Mouse (Mus musculus) spleen, postnatal 10 days (tissue): ENCODE data around the gene Sorcs1.
A peak's percentile ranks its signal among the peaks of the same experiment; 100 is the strongest.

Experiments used
- DNase-seq, 2 experiments: peaks; one replicate each; pipeline ENCODE4 v3.0.0; 2021 to 2022; ENCODE audit warnings: low spot score in 2 of 2

Sorcs1 gene

DNA sequence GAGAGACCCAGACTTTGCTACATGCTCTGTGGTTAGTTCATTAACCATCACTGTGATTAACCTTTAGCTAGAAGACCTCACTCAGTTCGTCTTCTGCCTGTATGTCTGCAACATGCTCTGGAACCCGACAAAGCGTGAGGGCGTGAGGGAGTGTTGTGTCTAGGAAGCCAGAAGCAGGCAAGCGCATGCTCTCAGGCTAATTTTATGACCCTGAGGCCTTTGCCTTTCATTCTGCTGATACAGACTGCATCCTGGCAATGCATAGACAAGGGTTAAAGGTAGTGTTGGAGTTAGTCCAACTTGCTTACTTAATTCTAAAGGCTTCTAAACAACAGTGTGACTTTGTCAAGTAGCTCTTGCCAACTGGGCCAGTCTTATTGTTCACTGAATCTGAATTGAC, 458.0 kb downstream of the Sorcs1 start:
- no peak for DNase-seq

- no peak for DNase-seq
These were observed 463.8 kb downstream of the Sorcs1 start for GRCm38 (mm10) chr19:50214466-50215228.

- no peak for DNase-seq
These were observed 468.0 kb downstream of the Sorcs1 start for GRCm38 (mm10) chr19:50210456-50210855.

GRCm38 (mm10) chr19:50204341-50204740, 474.1 kb downstream of the Sorcs1 start:
- no peak for DNase-seq

DNA sequence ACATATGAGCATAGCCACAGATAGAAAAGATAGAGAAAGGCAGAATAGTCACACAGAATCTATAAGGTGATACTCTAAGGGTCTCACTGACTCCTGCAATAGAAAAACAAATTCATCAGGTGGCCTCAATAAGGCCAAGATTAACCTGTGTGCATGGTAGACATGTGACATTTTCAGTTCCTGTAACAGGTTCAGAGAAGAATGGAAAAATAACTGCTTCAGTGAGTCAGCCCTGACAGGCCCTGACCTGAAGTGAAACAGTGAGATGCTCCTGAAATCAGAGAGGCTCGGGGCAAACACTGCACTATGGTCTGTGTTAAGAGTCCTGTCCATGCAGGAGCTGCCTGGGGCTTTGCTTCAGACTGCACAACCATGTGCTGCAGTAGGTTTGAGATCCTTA, 481.9 kb downstream of the Sorcs1 start:
- no peak for DNase-seq

GRCm38 (mm10) chr19:50185769-50186715, 492.4 kb downstream of the Sorcs1 start:
- DNase-seq, result no peak

DNA sequence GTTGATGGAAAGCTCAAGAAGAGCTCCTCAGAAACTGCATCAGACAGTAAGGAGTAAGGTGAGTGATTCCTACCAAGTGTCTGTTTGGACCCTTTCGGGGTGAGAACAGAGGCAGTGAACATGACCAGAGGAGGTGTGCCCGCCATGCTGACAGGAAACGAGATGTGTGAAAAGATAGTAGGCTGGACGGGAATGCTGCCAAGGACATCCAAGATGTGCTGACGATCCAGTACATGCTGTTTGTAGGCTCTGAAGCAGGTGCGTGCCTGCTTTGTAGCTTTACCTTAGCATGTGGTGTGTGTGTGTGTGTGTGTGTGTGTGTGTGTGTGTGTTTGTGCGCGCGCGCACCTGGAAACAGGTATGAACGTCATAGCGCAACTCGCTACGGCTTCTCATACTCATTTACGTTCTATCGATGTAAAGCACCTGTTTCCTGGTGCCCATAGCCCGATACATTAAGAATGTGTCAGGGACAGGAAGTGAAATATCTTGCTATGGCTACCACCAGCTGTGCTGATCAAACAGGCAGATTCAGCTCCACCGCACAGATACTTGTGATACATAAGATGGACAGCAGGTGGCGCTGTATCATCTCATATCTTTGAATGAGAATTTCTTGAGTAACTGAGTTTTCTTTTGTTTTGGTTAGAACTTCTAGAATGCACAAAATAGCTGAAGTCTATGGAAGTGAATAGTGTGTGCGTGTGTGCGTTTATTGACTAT, 493.4 kb downstream of the Sorcs1 start:
- DNase-seq, result peak; percentile 4 to 32

DNA sequence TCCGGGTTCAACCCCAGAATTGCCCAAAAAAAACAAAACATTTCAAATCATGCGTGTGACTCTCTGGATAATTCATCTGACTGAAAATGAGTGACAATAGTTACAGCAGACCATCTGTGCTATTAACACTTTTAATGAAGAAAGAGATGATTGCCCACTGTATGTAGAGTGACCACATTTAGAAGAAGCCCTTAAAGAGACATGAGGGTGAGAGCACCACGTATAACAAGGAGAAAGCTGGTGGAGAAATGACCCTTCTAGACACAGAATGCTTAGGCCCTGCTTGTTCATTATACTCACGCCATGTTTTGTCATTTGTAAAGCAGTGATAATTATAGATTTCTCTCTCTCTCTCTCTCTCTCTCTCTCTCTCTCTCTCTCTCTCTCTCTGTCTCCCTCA, 499.6 kb downstream of the Sorcs1 start:
- no peak for DNase-seq

DNA sequence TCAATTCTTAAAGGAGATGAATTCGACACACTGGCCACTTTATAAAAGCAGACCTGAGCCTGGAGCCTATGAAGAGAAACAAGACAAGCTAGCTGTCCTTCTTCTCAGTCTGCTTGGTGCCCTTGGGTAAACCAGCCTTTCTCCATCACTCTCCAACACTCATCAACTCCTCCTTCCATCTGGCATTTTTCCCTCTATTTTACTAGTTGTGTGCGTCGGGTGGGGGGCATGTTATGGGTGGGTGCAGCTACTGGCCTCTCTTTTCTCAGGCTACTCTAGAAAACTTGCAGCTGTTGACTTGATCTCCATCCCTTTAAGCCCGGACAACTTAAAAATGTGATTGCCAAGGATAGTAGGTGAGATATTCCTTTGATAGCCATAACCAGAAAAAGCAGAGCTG, 500.3 kb downstream of the Sorcs1 start:
- DNase-seq, result no peak

DNA sequence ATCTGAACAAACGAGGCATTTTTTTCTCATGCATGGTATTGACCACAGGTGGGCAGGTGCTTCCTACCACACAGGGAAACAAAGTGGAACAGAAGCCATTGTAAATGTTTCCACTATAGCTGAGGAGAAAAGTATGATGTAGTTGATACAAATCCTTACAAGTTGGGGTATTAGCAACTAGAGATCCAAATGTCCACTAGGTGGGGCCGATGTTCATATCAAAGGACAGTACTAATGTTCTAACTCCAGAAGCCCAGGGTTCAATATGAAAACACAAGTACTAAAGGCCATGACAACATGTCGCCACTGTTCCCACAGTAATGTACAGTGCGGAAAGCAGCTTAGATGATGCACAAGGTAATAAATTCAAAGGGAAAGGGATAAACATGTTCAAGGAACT, 506.6 kb downstream of the Sorcs1 start:
- no peak for DNase-seq

DNA sequence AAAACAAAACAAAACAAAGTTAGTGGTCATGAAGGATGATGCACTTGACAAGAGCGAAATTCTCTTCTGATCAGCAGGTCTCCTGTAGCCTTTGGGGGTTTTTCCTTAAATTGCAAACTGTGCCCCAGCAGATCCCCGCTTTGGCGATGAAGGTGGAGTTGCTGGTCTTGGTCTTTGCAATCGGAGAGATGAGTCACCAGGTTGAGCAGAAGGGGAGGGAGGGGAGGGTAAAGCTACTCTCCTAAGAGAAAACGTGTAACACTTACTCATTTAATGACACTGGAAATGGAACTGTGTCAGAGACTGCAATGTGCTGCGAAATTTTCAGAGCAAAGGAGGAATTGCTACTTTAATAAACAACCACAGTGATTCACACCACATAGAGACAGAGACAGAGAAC, 527.3 kb downstream of the Sorcs1 start:
- DNase-seq, result no peak

DNA sequence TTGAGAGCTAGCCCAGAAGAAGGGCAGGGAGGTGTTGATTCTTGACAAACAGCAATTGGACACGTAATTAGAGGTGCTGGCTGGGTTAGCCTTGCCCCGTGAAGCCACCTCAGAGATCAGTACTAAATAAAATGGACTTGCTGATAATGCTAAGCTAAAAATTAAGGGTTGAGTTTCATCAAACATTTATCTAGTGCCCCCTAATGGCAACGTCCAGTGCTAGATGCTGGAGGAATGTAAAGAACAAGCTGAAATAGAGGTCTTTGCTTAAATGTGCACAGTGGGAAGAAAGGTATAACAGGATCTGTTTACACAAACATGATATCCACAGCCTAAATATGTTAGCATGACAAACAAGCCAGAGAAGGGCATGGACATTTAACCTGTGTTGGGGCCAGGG, 532.5 kb downstream of the Sorcs1 start:
- DNase-seq, result no peak

DNA sequence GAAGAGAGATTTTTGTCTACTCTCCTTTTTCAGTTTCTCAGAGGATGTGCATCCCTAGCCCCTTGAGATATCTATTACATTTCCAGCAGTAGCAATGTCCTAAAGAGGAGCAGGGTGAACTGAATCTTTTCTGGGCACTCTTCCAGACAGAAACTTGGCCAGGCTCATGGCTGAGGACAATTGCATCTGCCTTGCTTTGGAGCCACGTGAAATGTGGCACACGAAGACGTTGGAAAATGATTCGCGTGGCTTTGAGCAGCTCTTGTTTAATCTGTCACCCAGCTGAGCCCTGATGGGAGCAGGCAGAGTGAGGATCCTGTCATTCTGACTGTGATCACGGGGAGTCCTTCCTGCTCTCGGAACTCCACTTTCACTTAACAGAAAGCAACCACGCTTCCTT, 536.6 kb downstream of the Sorcs1 start:
- DNase-seq, result no peak

- no peak for DNase-seq
These were observed 543.8 kb downstream of the Sorcs1 start for GRCm38 (mm10) chr19:50134656-50135055.

DNA sequence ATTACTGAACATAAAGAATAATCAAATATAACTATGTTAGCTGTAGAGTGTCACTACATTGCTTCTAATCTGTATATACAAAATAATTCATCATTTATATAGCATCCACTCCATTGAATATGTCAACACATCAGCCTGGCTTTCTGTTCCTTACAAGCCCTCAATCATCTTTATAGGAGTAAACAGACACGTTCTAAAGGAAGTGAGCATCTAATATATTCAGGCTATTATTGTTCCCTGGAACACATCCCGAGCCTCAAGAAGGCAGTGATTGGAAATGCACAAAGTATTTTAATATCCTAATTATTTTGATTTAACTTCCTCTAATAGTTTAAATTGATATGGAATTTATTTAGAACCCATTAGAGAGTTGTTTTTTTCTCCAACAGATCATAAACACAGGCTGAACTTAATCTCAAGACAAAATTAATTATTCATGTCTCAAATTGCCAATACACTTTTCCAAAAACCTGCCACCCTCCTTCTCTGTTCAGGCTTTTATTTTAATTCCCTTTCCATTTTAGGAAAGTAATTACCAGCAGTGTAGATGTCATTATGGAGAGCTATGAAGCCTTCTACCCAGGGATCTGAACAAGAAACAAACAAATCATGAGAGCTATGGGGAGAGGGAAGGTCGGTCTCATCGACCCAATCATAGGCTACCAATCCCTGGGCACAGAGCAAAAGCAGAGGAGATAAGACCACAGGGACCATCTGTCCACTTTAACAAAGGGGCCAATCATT, 572.4 kb downstream of the Sorcs1 start:
- DNase-seq, result no peak
